In the genomic region with DNA sequence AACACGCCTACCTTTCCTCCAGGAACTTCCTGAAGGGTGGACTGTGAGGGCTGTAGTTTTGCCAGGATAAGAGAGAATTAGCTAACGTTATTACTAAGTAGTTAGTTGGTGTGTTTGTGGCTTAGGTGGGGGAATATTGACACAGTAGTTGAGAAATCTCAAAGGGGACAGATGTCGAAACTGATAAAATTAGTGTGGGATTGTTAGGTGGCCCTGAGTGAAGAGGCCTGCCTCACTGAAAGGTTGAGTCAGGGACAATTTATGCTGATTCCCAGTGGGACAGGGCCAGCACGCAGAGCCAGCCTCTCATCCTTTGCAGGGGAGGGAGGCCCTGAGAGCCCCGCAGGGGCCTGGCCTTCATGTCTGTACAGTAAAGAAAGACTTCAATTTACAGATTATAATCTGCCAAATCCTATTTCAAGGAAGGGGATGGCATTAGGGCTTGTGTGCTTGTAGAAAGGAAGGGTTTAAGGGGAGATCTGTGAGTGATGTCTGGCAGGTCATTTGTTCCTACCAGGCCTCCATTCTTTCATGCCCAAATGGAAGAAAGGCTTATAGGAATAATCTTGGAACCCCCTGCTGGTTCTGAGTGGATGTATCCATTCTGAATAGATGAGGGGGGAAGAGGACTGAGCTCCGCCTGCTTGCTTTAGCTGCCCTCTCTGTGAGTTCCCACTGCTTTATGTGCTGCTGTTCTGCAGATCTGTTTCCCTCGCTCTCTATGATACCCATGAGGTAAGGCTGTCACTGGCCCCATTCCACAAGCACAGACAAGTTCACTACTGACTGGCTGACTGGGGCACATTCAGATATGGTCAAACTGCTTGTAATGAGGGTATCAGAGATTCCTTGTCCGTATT, we compare ENCODE assay signal across 10 mouse cellular contexts. TPM values are rescaled to one million over a fixed set of nuclear protein-coding genes. Genes with fewer than 3 reads are reported as not detected.
DNase-seq lines count a peak whose midpoint lies in the region; ATAC-seq and TF ChIP-seq lines count a peak whose summit lies in the region.
"Had no signal": no experiment of that assay in that cellular context is flagged by ENCODE, and none has a peak within 500 bp of the region (broad histone marks: within the 10 kb centered on the region; RNA-seq: fewer than 3 reads in every experiment).

No protein-coding gene starts in this region.

- H3K9me3 ChIP-seq in heart, embryonic 12.5 days (replicated peaks) = no peaks in the 10 kb centered on the region
- no peaks in the 10 kb centered on the region for H3K9me3 ChIP-seq in forebrain, embryonic 13.5 days (replicated peaks)
- H3K9me3 ChIP-seq in liver, postnatal 0 days (ENCODE audit: low read length) = no peaks in the 10 kb centered on the region

- 47% methylated on average over 8 of the region's 8 CpGs for WGBS in heart, embryonic 12.5 days
- WGBS in forebrain, embryonic 13.5 days = 14% methylated on average over 8 of the region's 8 CpGs
- WGBS in liver, postnatal 0 days (ENCODE audit: insufficient replicate concordance) = 49% methylated on average over 8 of the region's 8 CpGs

- TF ChIP-seq CTCF in liver, postnatal 0 days (IDR thresholded peaks at IDR 0.05; ENCODE audit: low read depth) = no peak

- H3K36me3 ChIP-seq in heart, embryonic 12.5 days = 0 out of 2 replicates have a peak, but pooled peaks cover 2% of the 10 kb centered on the region
- no peaks in the 10 kb centered on the region for H3K36me3 ChIP-seq in forebrain, embryonic 13.5 days (ENCODE audit: poor library complexity, severe bottlenecking)
- no peaks in the 10 kb centered on the region for H3K36me3 ChIP-seq in liver, postnatal 0 days (replicated peaks; ENCODE audit: insufficient read depth, low read length)

- ATAC-seq in heart, embryonic 12.5 days (ENCODE audit: insufficient number of reproducible peaks, low FRiP score) = no peak
- ATAC-seq in forebrain, embryonic 13.5 days = peak; percentile 87
- ATAC-seq in liver, postnatal 0 days = peak; percentile 71

- peaks cover 49% of the 10 kb centered on the region for H3K4me1 ChIP-seq in heart, embryonic 12.5 days (replicated peaks)
- H3K4me1 ChIP-seq in forebrain, embryonic 13.5 days = peaks cover 46% of the 10 kb centered on the region
- H3K4me1 ChIP-seq in liver, postnatal 0 days (ENCODE audit: insufficient read depth) = peaks cover 13% of the 10 kb centered on the region

- TF ChIP-seq EP300 in liver, postnatal 0 days (IDR thresholded peaks at IDR 0.05; ENCODE audit: low read depth) = no peak

- no peaks in the 10 kb centered on the region for H3K27me3 ChIP-seq in heart, embryonic 12.5 days (replicated peaks)
- no peaks in the 10 kb centered on the region for H3K27me3 ChIP-seq in forebrain, embryonic 13.5 days
- H3K27me3 ChIP-seq in liver, postnatal 0 days (ENCODE audit: insufficient read depth, low read length) = no peaks in the 10 kb centered on the region

- no peak overlapping the region for H3K4me2 ChIP-seq in heart, embryonic 12.5 days
- no peak overlapping the region for H3K4me2 ChIP-seq in forebrain, embryonic 13.5 days
- H3K4me2 ChIP-seq in liver, postnatal 0 days (ENCODE audit: low read depth, low read length) = peak overlapping the region; percentile 11; the same call in 1 of the 2 replicates

- H3K4me3 ChIP-seq in heart, embryonic 12.5 days = no peak overlapping the region
- H3K4me3 ChIP-seq in forebrain, embryonic 13.5 days = no peak overlapping the region
- H3K4me3 ChIP-seq in liver, postnatal 0 days (ENCODE audit: low read depth, low read length) = no peak overlapping the region

- H3K27ac ChIP-seq in heart, embryonic 12.5 days (ENCODE audit: poor library complexity, severe bottlenecking) = peak overlapping the region; percentile 29; the same call in 1 of the 2 replicates
- H3K27ac ChIP-seq in forebrain, embryonic 13.5 days = peak overlapping the region; percentile 66
- H3K27ac ChIP-seq in liver, postnatal 0 days (ENCODE audit: low read depth) = peak overlapping the region; percentile 49
- H3K27ac ChIP-seq: macrophage had no signal

- DNase-seq in heart, postnatal 4 days = no peak
- DNase-seq in MN1 (ENCODE audit: low spot score) = peak; percentile 64
- DNase-seq in liver, postnatal 0 days = no peak
- DNase-seq in testis, postnatal 10 days (ENCODE audit: low spot score) = no peak
- DNase-seq in urinary bladder, postnatal 10 days (ENCODE audit: low spot score) = no peak
- no peak for DNase-seq in kidney, postnatal 36 days
- DNase-seq: cerebellum, adult 9-11 months had no signal

- H3K9ac ChIP-seq in heart, embryonic 12.5 days = 0 out of 2 replicates have a peak overlapping the region, but pooled peaks have one; percentile 44
- no peak overlapping the region for H3K9ac ChIP-seq in forebrain, embryonic 13.5 days
- no peak overlapping the region for H3K9ac ChIP-seq in liver, postnatal 0 days (replicated peaks)

RNA-seq across cellular contexts. Expression of a gene that starts 41.7 kb away (rescaled TPM):
- polyA plus RNA-seq in heart, embryonic 12.5 days (2016; fragmentation: Nextera tagmentation; extraction: Ambion mirVana) = 37.4 and 40.9 TPM in 2 replicates
- 10 to 100 TPM; 42.5 to 42.8 TPM for total RNA-seq in heart, postnatal 4 days (2021)
- 12.7 and 16.8 TPM in 2 replicates for polyA plus RNA-seq in forebrain, embryonic 13.5 days (2015; fragmentation: Nextera tagmentation; extraction: Ambion mirVana)
- 1.7 and 2.4 TPM in 2 replicates for polyA plus RNA-seq in liver, postnatal 0 days (2015; fragmentation: Nextera tagmentation; extraction: Ambion mirVana)
